Mouse (Mus musculus) lung, postnatal 0 days (tissue): ENCODE results near the gene Duox2.

ENCODE experiments used
- CTCF ChIP-seq: IDR thresholded peaks from 2 replicates; pipeline ENCODE4 v1.5.1; 2016; ENCODE audit warnings: antibody characterized with exemption, mild to moderate bottlenecking
- EP300 ChIP-seq: IDR thresholded peaks from 2 replicates; pipeline ENCODE4 v1.6.1; 2016; ENCODE audit warnings: antibody characterized with exemption, mild to moderate bottlenecking, control low read depth

- no peak for TF ChIP-seq EP300
- no peak for TF ChIP-seq CTCF
Measured at GRCm38 (mm10) chr2:122260729-122261128, 37.5 kb downstream of the Duox2 start.
